Mouse (Mus musculus) CD4-positive naive resting alpha-beta T cell, adult 57 days (primary cell): ENCODE results near the gene Tmem11. TPM values are rescaled to one million over a fixed set of nuclear protein-coding genes. Genes with fewer than 3 reads are reported as not detected.

Experiments used
- total RNA-seq: library from RNA; stranded (reverse); gene quantifications from one replicate; pipeline ENCODE4 v1.2.4, GENCODE M21; 2023

The Tmem11 gene
- total RNA-seq = 21.7 TPM

GRCm38 (mm10) chr11:60878675-60879294 is at the start of gene Tmem11:
Gene Tmem11, minus strand, starts transcription at chr11:60879272.

DNA sequence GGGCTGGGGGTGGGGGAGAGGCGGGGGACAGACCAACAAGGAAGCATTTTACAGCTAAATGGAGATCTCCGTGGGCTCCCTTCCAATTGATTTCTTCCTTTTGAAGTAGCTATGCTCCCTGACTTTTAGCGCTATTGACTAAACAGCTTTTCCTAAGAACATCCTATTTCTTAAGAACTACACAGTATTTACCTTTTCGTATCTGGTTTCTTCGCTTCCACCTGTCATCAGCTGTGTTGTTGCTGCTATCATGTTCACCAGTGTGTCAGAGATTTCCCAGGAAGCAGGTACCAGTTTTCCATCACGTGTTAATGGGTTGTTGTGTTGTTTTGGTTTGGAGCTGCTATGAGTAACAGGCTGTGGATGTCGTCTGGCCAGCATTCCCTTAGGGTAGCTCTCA is 35.4 kb upstream of the Tmem11 start, which contains the start of gene Natd1:
Gene Natd1, minus strand, starts transcription at position 260 of the 400 bp plus-strand sequence.

DNA sequence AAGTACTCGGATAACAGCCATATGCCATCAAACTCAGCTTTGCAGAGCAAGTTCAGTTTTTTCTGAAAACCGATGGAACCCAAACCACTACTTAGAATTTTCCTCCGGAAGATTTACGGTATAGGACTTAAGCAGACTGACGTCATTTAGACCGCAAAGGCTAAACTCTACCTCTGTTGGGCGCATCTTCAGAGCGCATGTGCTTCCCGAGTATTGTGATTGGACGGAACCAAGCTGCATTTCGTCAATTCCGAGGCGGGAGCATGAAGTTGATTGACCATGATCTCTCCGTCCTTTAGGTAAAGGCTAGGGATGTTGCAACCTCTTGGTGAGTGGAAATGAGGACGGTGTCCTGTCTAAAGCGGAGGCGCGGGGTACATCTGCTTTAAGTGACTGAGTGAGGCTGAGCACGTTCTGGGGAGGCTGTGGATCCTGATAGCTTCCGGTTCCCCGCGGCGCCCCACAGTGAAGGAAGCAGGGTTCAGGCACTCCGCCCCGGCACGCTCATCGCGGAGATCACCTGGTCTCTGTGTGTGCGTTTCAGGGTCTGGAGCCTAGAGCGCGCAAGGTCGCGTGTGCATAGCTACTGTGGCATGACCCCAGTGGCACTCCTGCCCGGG is 48.5 kb downstream of the Tmem11 start, which contains the start of gene Dhrs7b:
Gene Dhrs7b, plus strand, starts transcription at position 199 of the 620 bp plus-strand sequence.

Other genes starting within 250 kb of the Tmem11 start
- 37.2 TPM for gene Llgl1, start 179.5 kb downstream of the Tmem11 start, total RNA-seq
- gene Flii, start 152.0 kb downstream of the Tmem11 start, total RNA-seq = 166 TPM
- 14.3 TPM for gene Mief2, start 150.9 kb downstream of the Tmem11 start, total RNA-seq
- 26.5 TPM for gene Top3a, start 101.9 kb downstream of the Tmem11 start, total RNA-seq
- gene Smcr8, start 101.7 kb downstream of the Tmem11 start, total RNA-seq = 80.1 TPM
- 13.4 TPM for gene Shmt1, start 67.6 kb downstream of the Tmem11 start, total RNA-seq
- gene Dhrs7b, start 48.6 kb downstream of the Tmem11 start, total RNA-seq = 15.2 TPM
- 8.1 TPM for gene Natd1, start 35.5 kb upstream of the Tmem11 start, total RNA-seq
- 28.3 TPM for gene Map2k3, start 52.8 kb upstream of the Tmem11 start, total RNA-seq
- gene Kcnj12, start 143.3 kb upstream of the Tmem11 start, total RNA-seq = not detected
- 17.7 TPM for gene Tnfrsf13b, start 247.5 kb upstream of the Tmem11 start, total RNA-seq